In the genomic region with DNA sequence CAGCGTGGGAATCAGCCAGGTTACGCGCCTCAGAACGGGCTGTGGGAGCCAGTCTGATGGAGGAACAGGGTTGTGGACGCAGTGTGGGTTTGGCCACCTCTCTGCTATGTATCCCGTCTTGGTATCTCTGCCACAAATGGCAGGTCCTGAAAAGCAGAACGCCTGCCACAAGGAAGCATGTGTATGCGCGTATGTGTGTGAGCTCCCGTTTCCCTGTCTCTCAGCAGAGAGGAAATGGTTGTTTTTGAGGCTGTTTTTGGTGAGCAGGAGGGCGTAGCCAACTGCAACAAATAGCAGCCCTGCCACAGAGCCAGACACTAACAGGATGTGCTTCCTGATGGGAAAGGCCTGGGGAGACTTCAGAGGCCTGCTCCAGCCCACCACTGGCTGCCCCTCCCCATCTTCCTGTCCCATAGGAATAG, we compare ENCODE assay signal across 8 mouse cellular contexts. TPM values are rescaled to one million over a fixed set of nuclear protein-coding genes. Genes with fewer than 3 reads are reported as not detected.
A peak's percentile ranks its signal among the peaks of the same experiment; 100 is the strongest.
DNase-seq lines count a peak whose midpoint lies in the region; TF ChIP-seq lines count a peak whose summit lies in the region.

No protein-coding gene starts in this region.

- H3K4me3 ChIP-seq in kidney, adult 2 months (ENCODE audit: insufficient read depth, low read depth, low read length) = peak overlapping the region; percentile 79
- H3K4me3 ChIP-seq in lung, adult 2 months (replicated peaks; ENCODE audit: extremely low read depth, low read depth, low read length) = peak overlapping the region; percentile 94

- TF ChIP-seq POLR2A in kidney, adult 2 months (IDR thresholded peaks at IDR 0.05; ENCODE audit: low read depth, low read length) = peak; percentile 55
- peak; percentile 99 for TF ChIP-seq POLR2A in lung, adult 2 months (IDR thresholded peaks at IDR 0.05; ENCODE audit: borderline replicate concordance, extremely low read depth, low read depth, low read length)

- H3K27ac ChIP-seq in kidney, adult 2 months (ENCODE audit: insufficient read depth, low read depth, low read length) = peak overlapping the region; percentile 95

- TF ChIP-seq CTCF in kidney, adult 2 months (conservative IDR thresholded peaks at IDR 0.05; ENCODE audit: insufficient read depth, insufficient read length, low read depth, low read length) = no peak
- no peak for TF ChIP-seq CTCF in lung, adult 2 months (IDR thresholded peaks at IDR 0.05; ENCODE audit: insufficient read depth, low read length)

- 65% methylated on average over 11 of the region's 11 CpGs for WGBS in kidney, adult 2 months
- WGBS in lung, adult 2 months = 35% methylated on average over 11 of the region's 11 CpGs

- 0 out of 2 replicates have a peak, but pooled peaks cover 8% of the 10 kb centered on the region for H3K4me1 ChIP-seq in kidney, adult 2 months (ENCODE audit: control insufficient read depth, insufficient read depth, low read length)
- peaks cover 16% of the 10 kb centered on the region for H3K4me1 ChIP-seq in lung, adult 2 months (ENCODE audit: control insufficient read depth, insufficient read depth, low read length)

- no peaks in the 10 kb centered on the region for H3K27me3 ChIP-seq in kidney, adult 2 months (replicated peaks; ENCODE audit: control insufficient read depth, insufficient read depth, low read length)

- no peaks in the 10 kb centered on the region for H3K36me3 ChIP-seq in kidney, adult 2 months (ENCODE audit: control insufficient read depth, insufficient read depth, low read length)

- DNase-seq in urinary bladder, postnatal 14 days (ENCODE audit: low spot score) = peak; percentile 47
- DNase-seq in urinary bladder, postnatal 10 days (ENCODE audit: low spot score) = no peak
- peak; percentile 90 to 94 for DNase-seq in heart, adult 9 months (ENCODE audit: low spot score in 2 of 2)
- DNase-seq in kidney, adult 2 months = peak; percentile 92
- peak; percentile 68 for DNase-seq in lung, adult 2 months
- DNase-seq in yolk sac, embryonic 10.5 days (ENCODE audit: low spot score) = peak; percentile 36
- no peak for DNase-seq in ovary, postnatal 10 days (ENCODE audit: low spot score)
- DNase-seq in spleen, postnatal 36 days (ENCODE audit: low spot score in 2 of 2) = no peak

RNA-seq across cellular contexts. Expression of a gene that starts 2.4 kb away (rescaled TPM):
- 93.4 and 100 TPM in 2 replicates for polyA plus RNA-seq in kidney, adult 2 months (2012; rRNA removed)
- polyA plus RNA-seq in lung, adult 2 months (2012; rRNA removed) = 340 and 393 TPM in 2 replicates

RNA-seq across cellular contexts. Expression of a gene that starts 34.8 kb away (rescaled TPM):
- 11.6 and 13.3 TPM in 2 replicates for polyA plus RNA-seq in kidney, adult 2 months (2012; rRNA removed)
- 17.9 and 19.2 TPM in 2 replicates for polyA plus RNA-seq in lung, adult 2 months (2012; rRNA removed)

RNA-seq across cellular contexts. Expression of a gene that starts 39.6 kb away (rescaled TPM):
- not detected in 2 replicates for polyA plus RNA-seq in kidney, adult 2 months (2012; rRNA removed)
- not detected in 2 replicates for polyA plus RNA-seq in lung, adult 2 months (2012; rRNA removed)

RNA-seq across cellular contexts. Expression of a gene that starts 52.2 kb away (rescaled TPM):
- 42.6 and 51.3 TPM in 2 replicates for polyA plus RNA-seq in kidney, adult 2 months (2012; rRNA removed)
- polyA plus RNA-seq in lung, adult 2 months (2012; rRNA removed) = 35.3 and 44.6 TPM in 2 replicates

Comparison
In these comparisons a context has a peak if more than half of its experiments do, and no peak if none do; other contexts are left out.
1. DNase-seq: peak in urinary bladder, postnatal 14 days (single experiment), heart, adult 9 months (2 of 2), kidney, adult 2 months (single experiment), lung, adult 2 months (single experiment) and yolk sac, embryonic 10.5 days (single experiment); none in urinary bladder, postnatal 10 days (single experiment), ovary, postnatal 10 days (single experiment) and spleen, postnatal 36 days (0 of 2).